Mouse (Mus musculus) kidney, postnatal 4 days (tissue): ENCODE measurements around the gene Mutyh.
A peak's percentile ranks its signal among the peaks of the same experiment; 100 is the strongest.

Experiments
- DNase-seq, 2 experiments: peaks; one replicate each; pipeline ENCODE4 v3.0.0; 2021; ENCODE audit warnings: mixed read lengths in 2 of 2

Gene Mutyh

GRCm38 (mm10) chr4:116807197-116808129 lies at the start of gene Mutyh, which contains the start of gene Toe1:
Gene Mutyh (plus strand): TSS chr4:116807723.
Gene Toe1 (minus strand): TSS chr4:116807640.
- peak; percentile 96 to 98 for DNase-seq

GRCm38 (mm10) chr4:116761914-116762313 lies 45.6 kb upstream of the Mutyh start:
- no peak for DNase-seq

- no peak for DNase-seq
Measured at GRCm38 (mm10) chr4:116764001-116764400, 43.5 kb upstream of the Mutyh start.

DNA sequence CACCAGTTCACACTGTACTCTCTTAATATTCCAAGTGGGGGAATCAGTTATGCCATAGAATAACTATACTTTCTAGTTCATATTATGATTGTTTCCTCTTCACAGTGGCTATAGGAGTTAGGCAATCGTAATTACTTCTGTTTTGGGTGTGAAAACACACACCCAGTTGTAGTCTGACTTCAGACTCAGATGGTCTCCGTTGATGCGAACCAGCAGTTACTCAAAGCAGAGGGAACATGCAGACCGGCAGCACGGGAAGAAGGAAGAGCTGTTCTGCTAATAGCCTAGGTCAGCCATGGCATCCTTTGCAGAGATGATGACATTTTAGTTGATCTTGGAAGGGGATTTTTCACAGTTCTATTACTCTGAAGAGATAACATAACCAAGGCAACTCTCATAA lies 39.0 kb upstream of the Mutyh start:
- DNase-seq, result no peak

DNA sequence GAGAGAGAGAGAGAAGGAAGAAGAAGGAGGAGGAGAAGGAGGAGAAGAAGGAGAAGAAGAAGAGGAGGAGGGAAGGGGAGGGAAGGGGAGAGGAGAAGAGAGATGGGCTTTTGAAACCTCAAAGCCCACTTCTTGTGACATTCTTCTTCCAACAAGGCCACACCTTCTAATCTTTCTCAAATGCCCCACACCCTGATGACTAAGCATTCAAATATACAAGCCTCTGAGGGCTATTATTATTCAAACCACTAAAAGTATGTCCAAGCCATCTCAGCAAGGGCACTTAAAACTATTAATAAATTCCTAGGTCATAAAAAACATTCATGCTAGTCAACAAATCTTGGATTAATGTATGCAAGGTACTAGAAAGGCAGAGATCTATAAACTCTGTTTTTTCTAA lies 38.5 kb upstream of the Mutyh start:
- DNase-seq, result no peak

DNA sequence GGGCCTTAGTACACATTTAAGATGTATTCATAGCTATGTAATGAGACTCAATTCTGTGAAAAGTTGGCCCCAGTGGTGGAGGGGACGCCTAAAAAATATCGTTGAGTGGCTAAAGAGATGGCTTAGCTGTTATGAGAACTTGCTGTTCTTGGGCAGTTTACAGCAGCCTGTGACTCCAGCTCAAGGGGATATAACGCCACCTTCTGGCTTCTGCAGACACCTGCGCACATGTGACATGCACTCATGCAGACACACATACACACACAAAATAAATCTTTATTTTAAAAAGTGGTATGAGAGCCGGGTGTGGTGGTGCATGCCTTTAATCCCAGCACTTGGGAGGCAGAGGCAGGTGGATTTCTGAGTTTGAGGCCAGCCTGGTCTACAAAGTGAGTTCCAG lies 31.1 kb upstream of the Mutyh start:
- no peak for DNase-seq

GRCm38 (mm10) chr4:116777079-116777478 lies 30.4 kb upstream of the Mutyh start:
- DNase-seq, result no peak

GRCm38 (mm10) chr4:116780541-116780940 lies 27.0 kb upstream of the Mutyh start:
- no peak for DNase-seq

DNA sequence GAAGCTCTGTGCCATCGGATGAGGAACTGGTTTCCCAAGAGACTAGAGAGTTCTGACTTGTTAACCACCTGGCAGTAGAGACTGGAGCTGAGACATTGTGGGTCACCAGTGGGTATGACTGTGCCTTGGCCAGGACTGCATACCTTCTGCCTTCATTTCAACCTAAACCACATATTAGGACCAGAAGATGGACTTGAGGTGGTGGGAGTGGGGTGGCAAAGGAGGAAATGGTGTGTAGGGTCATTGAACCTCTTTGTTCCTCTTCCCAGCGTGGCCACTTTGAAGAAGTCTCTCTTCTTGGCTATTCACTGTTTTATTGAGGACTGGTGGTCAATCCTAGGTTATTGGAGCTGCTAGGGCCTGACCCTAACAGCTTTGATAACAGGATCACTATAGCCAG lies 26.2 kb upstream of the Mutyh start:
- DNase-seq, result no peak

DNA sequence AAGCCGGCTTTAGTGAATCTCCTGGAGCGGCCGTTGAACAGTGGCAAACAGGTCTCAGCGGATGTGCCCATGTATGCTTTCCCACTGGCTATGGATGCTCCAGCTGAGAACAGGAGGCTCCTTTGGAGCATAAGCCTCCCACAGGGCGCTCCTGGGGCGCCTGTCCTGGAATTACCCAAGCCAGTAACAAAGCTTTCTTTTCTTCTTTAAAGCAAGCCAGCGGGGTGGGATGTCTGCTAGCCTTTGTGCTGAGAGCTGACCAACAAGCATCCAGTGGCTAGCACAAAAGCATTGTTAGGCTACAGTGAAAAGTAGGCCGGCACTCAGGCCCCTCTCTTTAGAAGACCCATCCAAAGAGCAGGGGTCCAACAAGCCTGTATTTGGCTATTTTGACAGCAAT lies 25.4 kb upstream of the Mutyh start:
- no peak for DNase-seq

DNA sequence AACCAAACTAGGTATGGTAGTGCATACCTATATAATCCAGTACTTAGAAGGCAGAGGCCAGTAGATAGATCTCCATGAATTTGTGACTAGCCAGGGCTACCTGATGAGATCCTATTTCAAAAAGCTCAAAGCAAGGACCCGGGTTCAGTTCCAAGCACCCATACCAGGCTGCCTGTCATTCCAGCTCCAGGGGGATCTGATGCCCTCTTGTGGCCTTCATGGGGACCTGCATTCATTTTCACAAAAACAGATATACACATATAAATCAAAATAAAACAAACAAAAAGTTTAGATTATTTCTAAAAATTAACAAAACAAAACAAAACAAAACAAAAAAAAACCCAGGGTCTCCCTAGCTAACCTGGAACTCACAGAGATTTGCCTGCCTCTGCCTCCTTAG lies 20.9 kb upstream of the Mutyh start:
- DNase-seq, result no peak

- DNase-seq, result no peak
Measured at GRCm38 (mm10) chr4:116787985-116788760, 19.4 kb upstream of the Mutyh start.

DNA sequence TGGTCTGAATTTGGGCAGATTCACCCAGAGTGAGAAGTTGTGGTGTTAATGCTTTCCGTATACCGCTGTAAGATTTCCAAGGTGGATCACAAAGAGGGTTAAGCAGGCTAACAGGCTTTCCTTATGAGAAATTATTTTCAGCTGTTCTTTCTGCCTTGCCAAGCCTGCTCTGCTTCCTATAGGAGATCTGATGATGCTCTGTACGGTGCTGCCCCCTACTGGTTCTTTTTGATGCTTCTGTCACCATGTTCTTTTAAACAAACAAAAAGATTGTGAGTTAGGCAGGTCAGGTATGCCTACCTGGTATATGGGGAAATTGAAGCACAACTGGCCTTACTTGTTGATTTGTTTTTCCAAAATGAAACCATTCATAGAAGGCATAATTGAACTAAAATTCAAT lies 18.6 kb upstream of the Mutyh start:
- peak; percentile 81 to 87 for DNase-seq

DNA sequence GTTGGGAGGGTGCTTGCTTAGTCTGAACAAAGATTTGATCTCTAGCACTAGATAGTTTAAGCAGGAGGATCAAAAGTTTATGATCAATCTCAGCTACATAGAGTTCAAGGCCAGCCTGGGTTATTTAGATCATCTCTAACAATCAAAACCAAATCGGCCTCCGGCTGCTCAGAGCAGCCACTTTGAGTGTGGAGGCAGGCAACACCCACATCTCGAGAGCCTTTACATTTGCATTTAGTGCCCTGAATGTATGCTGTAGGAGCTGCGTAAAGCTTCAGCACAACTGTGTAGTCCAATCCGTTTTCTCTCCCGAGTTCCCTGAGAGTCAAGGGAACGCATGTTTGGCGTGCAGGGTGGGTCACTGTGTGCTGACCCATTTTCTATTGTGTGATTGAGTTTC lies 15.1 kb upstream of the Mutyh start:
- no peak for DNase-seq

GRCm38 (mm10) chr4:116794273-116794672 lies 13.2 kb upstream of the Mutyh start:
- no peak for DNase-seq

DNA sequence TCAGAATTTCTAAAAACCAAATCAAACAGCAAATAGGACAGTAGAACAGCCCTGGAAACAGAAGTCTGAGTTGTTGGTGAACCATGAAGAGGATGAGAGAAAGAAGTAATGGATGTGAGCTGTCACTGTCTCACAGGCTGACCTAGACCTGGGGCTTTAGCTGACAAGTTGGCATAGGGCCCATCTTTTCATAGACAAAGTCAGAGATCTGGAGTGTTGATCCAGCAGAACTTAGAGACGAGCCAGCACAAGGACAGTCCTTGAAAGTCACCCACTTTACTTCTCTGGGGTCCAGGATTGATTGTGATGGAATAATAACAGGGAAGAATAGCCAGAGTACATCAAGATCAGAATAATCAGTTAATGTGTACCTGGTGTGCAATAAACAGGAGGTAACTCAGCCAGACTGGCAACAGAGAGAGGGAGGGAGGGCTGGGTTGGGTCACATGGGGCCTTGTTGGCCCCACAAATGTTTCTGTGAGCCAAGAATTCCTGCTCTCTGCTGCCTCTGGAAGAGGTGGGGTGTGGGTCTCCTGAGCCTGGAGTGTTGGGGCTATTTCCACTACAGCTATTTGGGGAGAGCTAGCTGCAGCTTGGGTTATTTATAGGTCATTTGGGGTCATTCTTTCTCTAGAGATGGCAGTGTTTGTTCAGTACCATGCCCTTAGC lies 10.9 kb upstream of the Mutyh start:
- no peak for DNase-seq

DNA sequence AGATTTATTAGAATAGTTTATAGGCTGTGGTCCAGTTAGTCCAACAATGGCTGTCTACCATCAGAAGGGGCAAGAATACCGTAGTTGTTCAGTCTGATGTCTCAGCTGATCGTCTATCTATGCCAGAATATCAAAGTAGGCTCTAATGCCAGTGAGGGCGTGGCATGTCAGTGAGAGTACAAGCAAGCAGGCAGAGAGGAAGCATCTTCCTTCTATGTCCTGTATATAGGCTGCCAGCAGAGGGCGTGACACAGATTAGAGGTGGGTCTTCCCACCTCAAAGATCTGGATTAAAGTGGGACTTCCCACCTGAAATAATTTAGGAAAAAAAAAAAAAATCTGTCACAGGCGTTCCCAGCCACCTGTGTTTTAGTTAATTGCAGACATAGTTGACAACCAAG lies 7.6 kb upstream of the Mutyh start:
- DNase-seq, result peak; percentile 33 to 38

DNA sequence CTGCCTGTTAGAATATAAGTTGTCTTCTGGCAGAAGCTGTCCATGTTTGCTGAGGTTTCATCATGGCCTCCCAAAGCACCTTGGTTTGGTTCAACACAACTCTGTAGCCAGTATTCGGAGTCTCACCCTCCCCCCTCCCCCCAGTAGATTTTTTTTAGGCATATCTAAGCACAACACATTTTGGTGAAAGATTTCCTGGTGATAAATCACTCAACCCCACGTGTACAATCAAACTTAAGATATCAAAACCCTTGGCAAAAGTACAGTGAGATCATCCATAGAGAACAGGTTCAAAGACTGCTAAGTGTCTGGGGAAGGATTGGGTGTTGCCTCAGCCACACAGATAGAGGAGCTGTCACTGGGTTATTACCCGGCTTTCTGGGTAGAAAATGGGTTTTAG lies 3.5 kb downstream of the Mutyh start:
- DNase-seq, result no peak

- no peak for DNase-seq
Measured at GRCm38 (mm10) chr4:116815276-116815675, 7.8 kb downstream of the Mutyh start.

GRCm38 (mm10) chr4:116817486-116817885 lies 10.0 kb downstream of the Mutyh start:
- no peak for DNase-seq

- DNase-seq, result no peak
Measured at GRCm38 (mm10) chr4:116819968-116820901, 12.7 kb downstream of the Mutyh start.
